Mouse (Mus musculus) liver, embryonic 16.5 days (tissue): ENCODE results near the gene Tll2. TPM values are rescaled to one million over a fixed set of nuclear protein-coding genes. Genes with fewer than 3 reads are reported as not detected.

Experiments
- ATAC-seq: fragments of 200-750 bp; cut with Nextera tagmentation; 2 replicates; pipeline ENCODE4 v1.8.0; 2017; ENCODE audit warnings: low read depth, mild to moderate bottlenecking, moderate number of reproducible peaks, moderate library complexity
- H3K27ac ChIP-seq: fragments of 300-500 bp; sonication (generic); 2 replicates; pipeline ENCODE4 v1.5.1; 2014; ENCODE audit warnings: mild to moderate bottlenecking, low read length
- H3K27me3 ChIP-seq: fragments of 300-500 bp; sonication (generic); 2 replicates; pipeline ENCODE4 v1.6.1; 2014; ENCODE audit warnings: low read depth, low read length, mixed read lengths; ENCODE audit not compliant: control insufficient read depth, insufficient read depth
- H3K36me3 ChIP-seq: fragments of 300-500 bp; sonication (generic); 2 replicates; pipeline ENCODE4 v1.6.1; 2014; ENCODE audit warnings: mild to moderate bottlenecking; ENCODE audit not compliant: control insufficient read depth, insufficient read depth
- H3K4me1 ChIP-seq: fragments of 300-500 bp; sonication (generic); 2 replicates; pipeline ENCODE4 v1.6.1; 2014; ENCODE audit warnings: low read depth, low read length, mixed read lengths; ENCODE audit not compliant: control insufficient read depth
- H3K4me2 ChIP-seq: fragments of 300-500 bp; sonication (generic); 2 replicates; pipeline ENCODE4 v1.6.1; 2014; ENCODE audit warnings: low read depth, low read length, mixed read lengths
- H3K4me3 ChIP-seq: fragments of 300-500 bp; sonication (generic); 2 replicates; pipeline ENCODE4 v1.5.1; 2014; ENCODE audit warnings: low read depth, mild to moderate bottlenecking, low read length
- H3K9ac ChIP-seq: fragments of 300-500 bp; sonication (generic); 2 replicates; pipeline ENCODE4 v1.6.1; 2014; ENCODE audit warnings: low read depth, low read length
- H3K9me3 ChIP-seq: fragments of 300-500 bp; sonication (generic); replicated peaks from 2 replicates; pipeline ENCODE4 v1.6.1; 2016; ENCODE audit warnings: low read length; ENCODE audit not compliant: control insufficient read depth
- whole genome bisulfite sequencing: fragments of 180-500 bp; shearing (Covaris S2); extraction: QIAGEN DNeasy Blood & Tissue Kit; methylation state at CpG from one replicate; pipeline ENCODE4 v1.1.7; 2014; ENCODE audit not compliant: insufficient replicate concordance; 5-methylcytosine and 5-hydroxymethylcytosine counted together
- polyA plus RNA-seq: library from polyadenylated mRNA; unstranded; fragments of >200 nt; fragmentation: Nextera tagmentation; extraction: Ambion mirVana; gene quantifications from 2 replicates; pipeline ENCODE4 v1.2.1, GENCODE M21; 2015

The Tll2 gene
- polyA plus RNA-seq, 1 experiment from 2014 or later, result not detected

GRCm38 (mm10) chr19:41140961-41141360 is 65.7 kb downstream of the Tll2 start:
- Histone ChIP-seq H3K4me1 (no peaks in the 10 kb centered on the region), H3K4me2 (no peak overlapping the region), H3K27me3 (no peaks in the 10 kb centered on the region), H3K36me3 (no peaks in the 10 kb centered on the region), H3K4me3 (no peak overlapping the region), H3K27ac (no peak overlapping the region), H3K9me3 (no peaks in the 10 kb centered on the region), H3K9ac (no peak overlapping the region)
- WGBS, result 69% methylated on average over 8 of the region's 8 CpGs
- ATAC-seq, result no peak

- H3K36me3 ChIP-seq, result no peaks in the 10 kb centered on the region
These were observed 67.0 kb downstream of the Tll2 start for GRCm38 (mm10) chr19:41139629-41140028.

GRCm38 (mm10) chr19:41123009-41123408 is 83.6 kb downstream of the Tll2 start:
- H3K27me3 ChIP-seq, result no peaks in the 10 kb centered on the region
- 42% methylated on average over 3 of the region's 3 CpGs for WGBS
- H3K4me1 ChIP-seq, result no peaks in the 10 kb centered on the region
- no peak overlapping the region for H3K9ac ChIP-seq
- no peaks in the 10 kb centered on the region for H3K36me3 ChIP-seq
- H3K9me3 ChIP-seq, result no peaks in the 10 kb centered on the region
- no peak overlapping the region for H3K27ac ChIP-seq
- H3K4me3 ChIP-seq, result no peak overlapping the region
- no peak overlapping the region for H3K4me2 ChIP-seq
- ATAC-seq, result no peak

More at GRCm38 (mm10) chr19:41139629-41140028, 67.0 kb downstream of the Tll2 start:
- Histone ChIP-seq H3K4me2 (no peak overlapping the region), H3K27ac (no peak overlapping the region), H3K9ac (no peak overlapping the region), H3K9me3 (no peaks in the 10 kb centered on the region), H3K4me1 (no peaks in the 10 kb centered on the region), H3K4me3 (no peak overlapping the region), H3K27me3 (no peaks in the 10 kb centered on the region)
- ATAC-seq, result no peak
- 39% methylated on average over 4 of the region's 4 CpGs for WGBS

- Histone ChIP-seq H3K36me3 (no peaks in the 10 kb centered on the region), H3K9me3 (no peaks in the 10 kb centered on the region), H3K4me2 (no peak overlapping the region), H3K9ac (no peak overlapping the region), H3K4me3 (no peak overlapping the region), H3K4me1 (no peaks in the 10 kb centered on the region), H3K27me3 (no peaks in the 10 kb centered on the region), H3K27ac (no peak overlapping the region)
- no peak for ATAC-seq
- WGBS, result 77% methylated on average over 13 of the region's 13 CpGs
These were observed 86.7 kb downstream of the Tll2 start for GRCm38 (mm10) chr19:41119924-41120323.

GRCm38 (mm10) chr19:41118346-41118745 is 88.3 kb downstream of the Tll2 start:
- Histone ChIP-seq H3K9ac (no peak overlapping the region), H3K27ac (no peak overlapping the region), H3K27me3 (no peaks in the 10 kb centered on the region), H3K4me2 (no peak overlapping the region), H3K4me1 (no peaks in the 10 kb centered on the region), H3K4me3 (no peak overlapping the region), H3K36me3 (no peaks in the 10 kb centered on the region), H3K9me3 (no peaks in the 10 kb centered on the region)
- no peak for ATAC-seq
- WGBS, result 55% methylated on average over 6 of the region's 6 CpGs

- ATAC-seq, result no peak
- Histone ChIP-seq H3K27ac (no peak overlapping the region), H3K9me3 (no peaks in the 10 kb centered on the region), H3K9ac (no peak overlapping the region), H3K4me1 (no peaks in the 10 kb centered on the region), H3K27me3 (no peaks in the 10 kb centered on the region), H3K4me3 (no peak overlapping the region), H3K36me3 (no peaks in the 10 kb centered on the region), H3K4me2 (no peak overlapping the region)
- 56% methylated on average over 4 of the region's 4 CpGs for WGBS
These were observed 89.3 kb downstream of the Tll2 start for GRCm38 (mm10) chr19:41117334-41117733.

- ATAC-seq, result no peak
- Histone ChIP-seq H3K36me3 (no peaks in the 10 kb centered on the region), H3K4me1 (no peaks in the 10 kb centered on the region), H3K4me3 (no peak overlapping the region), H3K27ac (no peak overlapping the region), H3K9ac (no peak overlapping the region), H3K27me3 (no peaks in the 10 kb centered on the region), H3K4me2 (no peak overlapping the region), H3K9me3 (no peaks in the 10 kb centered on the region)
- 35% methylated on average over 5 of the region's 5 CpGs for WGBS
These were observed 92.0 kb downstream of the Tll2 start for GRCm38 (mm10) chr19:41114611-41115010.

GRCm38 (mm10) chr19:41113911-41114531 is 92.6 kb downstream of the Tll2 start:
- Histone ChIP-seq H3K27me3 (no peaks in the 10 kb centered on the region), H3K4me3 (no peak overlapping the region), H3K9ac (no peak overlapping the region), H3K4me1 (no peaks in the 10 kb centered on the region), H3K4me2 (no peak overlapping the region), H3K27ac (no peak overlapping the region), H3K9me3 (no peaks in the 10 kb centered on the region), H3K36me3 (no peaks in the 10 kb centered on the region)
- 63% methylated on average over 17 of the region's 17 CpGs for WGBS
- ATAC-seq, result no peak

GRCm38 (mm10) chr19:41112609-41113008 is 94.0 kb downstream of the Tll2 start:
- no peak overlapping the region for H3K9ac ChIP-seq
- no peak overlapping the region for H3K4me3 ChIP-seq
- 23% methylated on average over 6 of the region's 6 CpGs for WGBS
- no peaks in the 10 kb centered on the region for H3K27me3 ChIP-seq
- no peak overlapping the region for H3K4me2 ChIP-seq
- no peak overlapping the region for H3K27ac ChIP-seq
- H3K36me3 ChIP-seq, result no peaks in the 10 kb centered on the region
- H3K9me3 ChIP-seq, result no peaks in the 10 kb centered on the region
- no peak for ATAC-seq
- no peaks in the 10 kb centered on the region for H3K4me1 ChIP-seq
